Mouse (Mus musculus) macrophage (primary cell): ENCODE results near the gene Cdhr4. TPM values are rescaled to one million over a fixed set of nuclear protein-coding genes. Genes with fewer than 3 reads are reported as not detected.
A peak's percentile ranks its signal among the peaks of the same experiment; 100 is the strongest.

Source experiments
- H3K27ac ChIP-seq: fragments of 350-480 bp; formaldehyde crosslinking; 2 replicates; pipeline ENCODE4 v1.9.0; 2021
- H3K36me3 ChIP-seq: fragments of 350-480 bp; formaldehyde crosslinking; 2 replicates; pipeline ENCODE4 v1.9.0; 2021; ENCODE audit errors: inconsistent target
- H3K4me3 ChIP-seq: fragments of 350-480 bp; formaldehyde crosslinking; 2 replicates; pipeline ENCODE4 v1.9.0; 2021; ENCODE audit errors: inconsistent target
- H3K79me2 ChIP-seq: fragments of 350-480 bp; formaldehyde crosslinking; 2 replicates; pipeline ENCODE4 v1.9.0; 2021; ENCODE audit errors: inconsistent target
- WGBS: methylation state at CpG from one replicate; pipeline ENCODE4 v1.1.7; 2026; ENCODE audit warnings: inconsistent platforms; ENCODE audit not compliant: missing documents; 5-methylcytosine and 5-hydroxymethylcytosine counted together
- polyA plus RNA-seq: library from polyadenylated mRNA; stranded (reverse); fragments of 250-400 nt; gene quantifications from 3 replicates; pipeline ENCODE4 v1.2.4, GENCODE M21; 2018; ENCODE audit warnings: inconsistent platforms
- total RNA-seq, 78 experiments: library from RNA; depleted of rRNA; stranded (reverse); fragments of 250-400 nt; gene quantifications; 1 replicate in 9 of 78; 2 replicates in 24 of 78; 3 replicates in 43 of 78; 4 replicates in 2 of 78; pipeline ENCODE4 v1.2.4; 2018; ENCODE audit warnings: inconsistent platforms in 56 of 78

The Cdhr4 gene
- 10 to 100 TPM in 12 of 26 experiments, 1 to 10 TPM in 14; 2.0 to 20.4 (median 9.8) TPM for total RNA-seq (2018; cell fraction: chromatin; rRNA removed)
- total RNA-seq (2018; cell fraction: cytosol; rRNA removed), result 1 to 10 TPM in 3 of 26 experiments, under 1 TPM in 19, not detected in 4; 0.10 to 1.6 (median 0.39) TPM
- total RNA-seq (2018; cell fraction: nucleus; rRNA removed), result 10 to 100 TPM in 4 of 26 experiments, 1 to 10 TPM in 22; 1.7 to 14.7 (median 6.3) TPM
- 0.30 to 2.2 TPM in 2 of 3 replicates, not detected in the other for polyA plus RNA-seq

GRCm38 (mm10) chr9:107992197-107992596, at the start of gene Cdhr4:
Gene Cdhr4, plus strand, starts transcription at chr9:107992497.
- Histone ChIP-seq H3K79me2 (no peaks in the 10 kb centered on the region), H3K36me3 (no peaks in the 10 kb centered on the region), H3K27ac (no peak within 1 kb of the TSS), H3K4me3 (no peak within 1 kb of the TSS)
- WGBS, result 85% methylated on average over 2 of the region's 2 CpGs

DNA sequence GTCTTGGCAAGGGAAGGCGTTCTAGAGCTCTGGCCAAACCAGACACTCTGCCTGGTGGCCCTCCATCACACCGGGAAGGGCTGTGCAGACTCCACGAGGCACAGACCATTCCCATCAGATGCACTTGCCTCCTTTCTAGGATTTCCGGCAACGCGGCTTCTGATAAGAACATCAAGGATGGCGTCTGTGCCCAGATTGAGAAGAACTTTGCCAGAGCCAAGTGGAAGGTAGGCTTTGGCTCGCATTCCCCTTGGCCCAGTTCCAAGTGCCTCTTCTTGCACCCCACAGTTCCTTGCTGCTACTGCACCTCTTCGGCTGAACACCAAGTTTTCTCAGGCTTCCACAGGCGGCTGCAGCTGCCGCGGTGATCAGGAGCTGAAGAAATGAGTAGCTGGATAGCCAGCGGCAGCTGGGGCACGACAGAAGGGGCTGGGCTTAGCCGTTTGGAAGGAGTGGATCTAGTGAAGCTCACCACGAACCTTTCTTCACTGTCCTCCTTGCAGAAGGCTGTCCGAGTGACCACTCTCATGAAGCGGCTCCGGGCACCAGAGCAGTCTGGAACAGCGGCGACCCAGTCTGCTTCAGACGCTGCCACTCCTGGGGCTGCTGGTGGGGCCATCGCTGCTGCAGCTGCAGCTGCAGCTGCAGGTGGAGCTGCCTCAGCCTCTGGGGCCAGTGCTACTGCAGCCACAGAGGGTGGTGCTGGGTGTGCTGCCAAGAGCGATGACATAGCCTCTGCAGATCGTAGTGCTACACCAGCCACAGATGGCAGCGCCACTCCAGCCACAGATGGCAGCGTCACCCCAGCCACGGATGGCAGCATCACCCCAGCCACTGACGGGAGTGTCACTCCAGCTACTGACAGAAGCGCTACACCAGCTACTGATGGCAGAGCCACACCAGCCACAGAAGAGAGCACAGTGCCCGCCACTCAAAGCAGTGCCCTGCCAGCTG, 44.8 kb upstream of the Cdhr4 start:
- H3K4me3 ChIP-seq, result no peak overlapping the region
- 87% methylated on average over 31 of the region's 31 CpGs for WGBS
- H3K79me2 ChIP-seq, result peaks cover 16% of the 10 kb centered on the region
- no peak overlapping the region for H3K27ac ChIP-seq
- no peaks in the 10 kb centered on the region for H3K36me3 ChIP-seq

DNA sequence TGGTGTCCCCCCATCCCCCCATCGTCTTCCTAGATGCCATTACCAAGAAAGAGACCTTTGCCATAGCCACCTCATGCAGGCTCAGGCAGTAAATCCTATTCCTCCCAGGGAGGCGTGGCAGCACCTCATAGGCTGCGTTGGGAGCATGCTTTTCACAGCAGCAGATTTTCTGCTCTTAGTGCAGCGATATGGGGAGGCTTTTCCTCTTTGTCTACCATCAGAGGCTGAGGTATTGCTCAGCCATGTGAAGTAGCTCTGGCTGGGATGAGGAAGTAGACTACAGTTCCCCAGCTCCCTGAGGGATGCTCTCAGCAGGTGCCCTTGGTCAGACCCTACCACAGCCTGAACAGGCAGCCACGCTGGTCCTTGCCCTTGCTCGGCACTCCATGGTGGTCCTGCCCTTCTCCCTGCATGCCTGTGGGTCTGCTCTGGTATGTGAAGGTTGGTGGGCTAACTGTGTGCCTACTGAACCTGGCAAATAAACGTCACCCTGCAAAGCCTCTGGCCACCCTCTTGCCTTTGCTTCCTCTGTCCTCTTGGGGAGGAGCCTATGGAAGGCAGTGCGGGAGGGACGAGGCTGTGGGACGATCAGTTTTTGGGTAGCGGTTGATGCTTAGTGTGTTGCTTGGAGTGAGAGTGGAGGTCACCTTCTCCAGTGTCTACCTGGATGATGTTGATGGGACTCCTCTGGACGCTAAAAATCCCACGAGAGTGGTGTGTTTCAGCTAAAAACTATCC, 42.9 kb upstream of the Cdhr4 start:
- no peaks in the 10 kb centered on the region for H3K36me3 ChIP-seq
- H3K4me3 ChIP-seq, result no peak overlapping the region
- 85% methylated on average over 13 of the region's 13 CpGs for WGBS
- H3K27ac ChIP-seq, result no peak overlapping the region
- peaks cover 35% of the 10 kb centered on the region for H3K79me2 ChIP-seq

DNA sequence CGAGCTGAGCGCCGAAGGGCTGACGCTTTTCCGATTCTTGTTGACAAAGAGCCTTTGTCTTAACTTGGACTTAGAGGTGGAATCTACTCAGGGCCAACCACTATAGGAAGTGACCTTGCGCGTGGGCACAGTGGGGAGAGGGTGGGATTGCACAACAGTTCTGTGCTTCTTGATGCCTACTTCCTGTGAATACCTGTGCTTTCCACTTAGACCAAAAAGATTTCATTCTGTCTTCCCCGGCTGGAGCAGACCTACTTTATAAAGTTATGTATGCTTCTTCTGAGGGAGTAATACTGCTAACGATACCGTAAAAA, 42.4 kb upstream of the Cdhr4 start, which contains the start of gene Traip:
Traip (plus strand) TSS at position 215 of the 314 bp plus-strand sequence.
- Histone ChIP-seq H3K4me3 (peak within 1 kb of the TSS; percentile 84), H3K27ac (peak within 1 kb of the TSS; percentile 34), H3K36me3 (no peaks in the 10 kb centered on the region), H3K79me2 (peaks cover 39% of the 10 kb centered on the region)
- 76% methylated on average over 10 of the region's 10 CpGs for WGBS

- Histone ChIP-seq H3K27ac (peak overlapping the region; percentile 34), H3K4me3 (peak overlapping the region; percentile 84), H3K36me3 (no peaks in the 10 kb centered on the region), H3K79me2 (peaks cover 39% of the 10 kb centered on the region)
- WGBS, result 25% methylated on average over 45 of the region's 45 CpGs
Measured at GRCm38 (mm10) chr9:107950460-107951355, 41.6 kb upstream of the Cdhr4 start.

DNA sequence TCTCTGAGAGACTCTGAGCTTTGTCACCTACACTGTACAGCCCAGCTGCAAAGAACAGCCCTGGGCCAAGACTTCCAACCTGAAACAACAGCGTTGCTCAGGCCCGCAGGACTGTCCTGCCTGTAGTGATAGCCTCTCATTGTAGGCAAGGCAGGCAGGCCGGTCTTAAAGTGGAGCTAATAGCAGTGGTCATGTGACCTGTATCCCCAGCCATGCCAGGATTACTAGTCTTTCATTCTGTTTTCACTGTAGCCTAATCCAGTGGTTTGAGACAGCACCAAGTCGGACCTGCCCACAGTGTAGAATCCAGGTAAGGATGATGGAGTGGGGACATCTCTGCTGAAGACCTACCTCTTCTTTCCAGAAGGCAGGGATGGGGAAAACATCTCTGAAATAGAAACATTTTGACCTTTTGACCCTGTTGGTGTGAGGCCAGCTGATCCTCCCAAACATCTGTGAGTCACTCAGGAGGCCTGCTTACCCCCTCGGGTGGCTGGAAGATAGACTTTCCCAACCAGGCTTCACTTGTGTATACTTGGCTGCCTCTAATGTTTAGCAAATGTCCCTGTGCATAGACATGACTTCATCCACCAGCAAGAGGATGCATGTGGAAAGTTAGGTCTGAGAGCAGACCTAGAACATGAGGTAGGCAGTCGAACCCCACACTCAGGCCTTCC, 36.5 kb upstream of the Cdhr4 start:
- Histone ChIP-seq H3K27ac (no peak overlapping the region), H3K4me3 (no peak overlapping the region), H3K79me2 (peaks cover 39% of the 10 kb centered on the region), H3K36me3 (no peaks in the 10 kb centered on the region)
- 90% methylated on average over 6 of the region's 6 CpGs for WGBS

GRCm38 (mm10) chr9:107957141-107957540, 35.2 kb upstream of the Cdhr4 start:
- no peaks in the 10 kb centered on the region for H3K36me3 ChIP-seq
- WGBS, result 91% methylated on average over 6 of the region's 6 CpGs
- no peak overlapping the region for H3K4me3 ChIP-seq
- peaks cover 26% of the 10 kb centered on the region for H3K79me2 ChIP-seq
- no peak overlapping the region for H3K27ac ChIP-seq

GRCm38 (mm10) chr9:107959896-107960295, 32.4 kb upstream of the Cdhr4 start:
- 94% methylated on average over 6 of the region's 6 CpGs for WGBS
- Histone ChIP-seq H3K4me3 (no peak overlapping the region), H3K79me2 (no peaks in the 10 kb centered on the region), H3K27ac (no peak overlapping the region), H3K36me3 (no peaks in the 10 kb centered on the region)

DNA sequence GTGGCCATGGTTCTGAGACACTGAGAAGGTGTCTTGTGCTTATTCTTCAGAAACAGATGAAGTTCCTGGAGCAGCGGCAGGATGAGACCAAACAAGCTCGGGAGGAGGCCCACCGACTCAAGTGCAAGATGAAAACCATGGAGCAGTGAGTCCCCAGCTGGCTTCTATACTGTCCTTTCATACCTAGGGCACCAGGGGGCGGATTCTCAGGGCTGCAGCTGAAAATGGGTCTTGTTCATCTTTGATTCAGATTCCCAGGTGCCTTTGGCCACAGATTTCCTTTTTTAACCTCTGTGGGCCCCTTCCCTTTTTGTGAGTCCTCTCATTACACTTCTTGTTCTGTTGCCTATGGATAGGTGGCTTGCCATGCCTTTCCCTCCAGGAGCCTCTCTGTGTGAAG, 31.4 kb upstream of the Cdhr4 start:
- Histone ChIP-seq H3K4me3 (no peak overlapping the region), H3K79me2 (no peaks in the 10 kb centered on the region), H3K27ac (no peak overlapping the region), H3K36me3 (no peaks in the 10 kb centered on the region)
- WGBS, result 53% methylated on average over 4 of the region's 4 CpGs

DNA sequence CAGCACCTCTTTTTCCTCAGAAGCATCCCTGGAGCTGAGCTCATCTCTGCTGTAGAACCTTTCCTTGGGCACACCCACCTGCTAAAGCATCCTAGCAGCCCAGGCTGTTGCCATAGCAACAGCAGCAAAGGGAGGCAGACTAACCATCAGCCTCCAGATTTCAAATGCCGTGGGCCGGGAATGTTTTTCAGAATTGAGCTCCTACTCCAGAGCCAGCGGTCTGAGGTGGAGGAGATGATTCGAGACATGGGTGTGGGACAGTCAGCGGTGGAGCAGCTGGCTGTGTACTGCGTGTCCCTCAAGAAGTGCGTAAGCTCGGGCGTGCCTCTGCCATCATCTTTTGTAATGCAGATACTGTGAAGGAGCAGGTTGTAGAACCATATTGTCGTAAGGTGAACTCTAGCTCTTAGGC, 30.9 kb upstream of the Cdhr4 start:
- H3K4me3 ChIP-seq, result no peak overlapping the region
- 94% methylated on average over 10 of the region's 10 CpGs for WGBS
- no peak overlapping the region for H3K27ac ChIP-seq
- no peaks in the 10 kb centered on the region for H3K36me3 ChIP-seq
- no peaks in the 10 kb centered on the region for H3K79me2 ChIP-seq

- H3K36me3 ChIP-seq, result no peaks in the 10 kb centered on the region
- WGBS, result 72% methylated on average over 5 of the region's 5 CpGs
Measured at GRCm38 (mm10) chr9:107961881-107962280, 30.4 kb upstream of the Cdhr4 start.

GRCm38 (mm10) chr9:107962916-107963315, 29.4 kb upstream of the Cdhr4 start:
- no peaks in the 10 kb centered on the region for H3K79me2 ChIP-seq
- no peak overlapping the region for H3K4me3 ChIP-seq
- H3K36me3 ChIP-seq, result no peaks in the 10 kb centered on the region
- WGBS, result 88% methylated on average over 9 of the region's 9 CpGs
- H3K27ac ChIP-seq, result no peak overlapping the region

More at GRCm38 (mm10) chr9:107961881-107962280, 30.4 kb upstream of the Cdhr4 start:
- Histone ChIP-seq H3K27ac (no peak overlapping the region), H3K79me2 (no peaks in the 10 kb centered on the region), H3K4me3 (no peak overlapping the region)

- Histone ChIP-seq H3K4me3 (no peak overlapping the region), H3K27ac (no peak overlapping the region), H3K79me2 (no peaks in the 10 kb centered on the region), H3K36me3 (no peaks in the 10 kb centered on the region)
- 11% methylated on average over 5 of the region's 5 CpGs for WGBS
Measured at GRCm38 (mm10) chr9:107963700-107964099, 28.6 kb upstream of the Cdhr4 start.
